ENCODE assay signal across 20 mouse cellular contexts in genomic region chr15:37019434-37019833, GRCm38 (mm10). TPM values are rescaled to one million over a fixed set of nuclear protein-coding genes. Genes with fewer than 3 reads are reported as not detected.
DNase-seq lines count a peak whose midpoint lies in the region; ATAC-seq lines count a peak whose summit lies in the region.
"Had no signal": no experiment of that assay in that cellular context is flagged by ENCODE, and none has a peak within 500 bp of the region (broad histone marks: within the 10 kb centered on the region; RNA-seq: fewer than 3 reads in every experiment).

No protein-coding gene starts in this region.

- no peak overlapping the region for H3K4me2 ChIP-seq in limb, embryonic 15.5 days
- H3K4me2 ChIP-seq in stomach, embryonic 16.5 days (ENCODE audit: low read depth, low read length), result no peak overlapping the region
- H3K4me2 ChIP-seq: embryonic facial prominence, embryonic 13.5 days; forebrain, embryonic 12.5 days; hindbrain, embryonic 12.5 days had no signal

- no peaks in the 10 kb centered on the region for H3K36me3 ChIP-seq in limb, embryonic 15.5 days
- no peaks in the 10 kb centered on the region for H3K36me3 ChIP-seq in limb, embryonic 10.5 days
- no peaks in the 10 kb centered on the region for H3K36me3 ChIP-seq in stomach, embryonic 16.5 days (ENCODE audit: control insufficient read depth, insufficient read depth, low read length)
- H3K36me3 ChIP-seq: embryonic facial prominence, embryonic 13.5 days; forebrain, embryonic 12.5 days; hindbrain, embryonic 12.5 days had no signal

- no peak overlapping the region for H3K9ac ChIP-seq in limb, embryonic 15.5 days
- H3K9ac ChIP-seq in stomach, embryonic 16.5 days (ENCODE audit: low read length), result no peak overlapping the region
- H3K9ac ChIP-seq: embryonic facial prominence, embryonic 13.5 days; forebrain, embryonic 12.5 days; hindbrain, embryonic 12.5 days had no signal

- no peaks in the 10 kb centered on the region for H3K9me3 ChIP-seq in limb, embryonic 15.5 days
- H3K9me3 ChIP-seq in limb, embryonic 10.5 days (replicated peaks), result no peaks in the 10 kb centered on the region
- no peaks in the 10 kb centered on the region for H3K9me3 ChIP-seq in stomach, embryonic 16.5 days (replicated peaks; ENCODE audit: control insufficient read depth, low read length)
- H3K9me3 ChIP-seq: embryonic facial prominence, embryonic 13.5 days; forebrain, embryonic 12.5 days; hindbrain, embryonic 12.5 days had no signal

- H3K27ac ChIP-seq in limb, embryonic 15.5 days, result peak overlapping the region; percentile 47; the same call in 1 of the 2 replicates
- H3K27ac ChIP-seq in limb, embryonic 10.5 days, result no peak overlapping the region
- peak overlapping the region; percentile 47; the same call in 1 of the 2 replicates for H3K27ac ChIP-seq in stomach, embryonic 16.5 days (ENCODE audit: low read length)
- H3K27ac ChIP-seq: embryonic facial prominence, embryonic 13.5 days; forebrain, embryonic 12.5 days; gastrocnemius, adult 2 months; hindbrain, embryonic 12.5 days had no signal

- 71% methylated on average over 3 of the region's 3 CpGs for WGBS in limb, embryonic 15.5 days
- WGBS in limb, embryonic 10.5 days, result 83% methylated on average over 3 of the region's 3 CpGs
- WGBS in stomach, embryonic 16.5 days, result 81% methylated on average over 3 of the region's 3 CpGs

- H3K4me1 ChIP-seq in limb, embryonic 15.5 days, result no peaks in the 10 kb centered on the region
- H3K4me1 ChIP-seq in limb, embryonic 10.5 days, result no peaks in the 10 kb centered on the region
- no peaks in the 10 kb centered on the region for H3K4me1 ChIP-seq in stomach, embryonic 16.5 days (ENCODE audit: control insufficient read depth, insufficient read depth, low read length)
- H3K4me1 ChIP-seq: embryonic facial prominence, embryonic 13.5 days; forebrain, embryonic 12.5 days; hindbrain, embryonic 12.5 days had no signal

- no peak for DNase-seq in limb, embryonic 10.5 days (ENCODE audit: low spot score)
- peak; percentile 71 for DNase-seq in Muller cell, postnatal 12 days (ENCODE audit: inconsistent ontology term)
- DNase-seq in gastrocnemius, adult 18-20 months (ENCODE audit: low spot score), result no peak
- no peak for DNase-seq in layer of hippocampus, postnatal 25 days (ENCODE audit: extremely low spot score in 1 of 2, low spot score in 1 of 2)
- DNase-seq: adrenal gland, postnatal 14 days; cerebellum, adult 18-20 months; cerebellum, adult 9-11 months; cerebellum, postnatal 36 days; gastrocnemius, adult 2 months; gastrocnemius, postnatal 25 days; heart, postnatal 10 days; heart, postnatal 4 days had no signal

- ATAC-seq in limb, embryonic 15.5 days (ENCODE audit: insufficient number of reproducible peaks, low FRiP score, low TSS enrichment, low read depth), result no peak
- ATAC-seq in stomach, embryonic 16.5 days (ENCODE audit: insufficient read depth, low FRiP score), result no peak
- ATAC-seq: forebrain, embryonic 16.5 days; hindbrain, embryonic 16.5 days; inflammation-experienced regulatory T-cells, adult 6 months had no signal

- no peak overlapping the region for H3K4me3 ChIP-seq in limb, embryonic 15.5 days
- no peak overlapping the region for H3K4me3 ChIP-seq in limb, embryonic 10.5 days
- no peak overlapping the region for H3K4me3 ChIP-seq in stomach, embryonic 16.5 days (replicated peaks; ENCODE audit: low read length)
- H3K4me3 ChIP-seq: embryonic facial prominence, embryonic 13.5 days; forebrain, embryonic 12.5 days; gastrocnemius, adult 2 months; hindbrain, embryonic 12.5 days had no signal

- H3K27me3 ChIP-seq in limb, embryonic 15.5 days, result no peaks in the 10 kb centered on the region
- no peaks in the 10 kb centered on the region for H3K27me3 ChIP-seq in limb, embryonic 10.5 days (ENCODE audit: low read depth, poor library complexity, severe bottlenecking)
- H3K27me3 ChIP-seq in stomach, embryonic 16.5 days (ENCODE audit: control insufficient read depth, insufficient read depth, low read length), result no peaks in the 10 kb centered on the region
- H3K27me3 ChIP-seq: embryonic facial prominence, embryonic 13.5 days; forebrain, embryonic 12.5 days; hindbrain, embryonic 12.5 days had no signal

RNA-seq across cellular contexts. Expression of gene Zfp706, which starts 11.9 kb away (rescaled TPM):
- 515 and 536 TPM in 2 replicates for polyA plus RNA-seq in limb, embryonic 15.5 days (2015; fragmentation: Nextera tagmentation; extraction: Ambion mirVana)
- polyA plus RNA-seq in limb, embryonic 10.5 days (2016; fragmentation: Nextera tagmentation; extraction: Ambion mirVana), result 509 and 547 TPM in 2 replicates
- 461 and 509 TPM in 2 replicates for polyA plus RNA-seq in stomach, embryonic 16.5 days (2015; fragmentation: Nextera tagmentation; extraction: Ambion mirVana)
- total RNA-seq in gastrocnemius, adult 18-20 months (2021), result 100 to 1,000 TPM; 115 to 131 TPM
- total RNA-seq in layer of hippocampus, postnatal 25 days (2021), result 100 to 1,000 TPM; 290 to 309 TPM
